Mouse (Mus musculus): Measurements from ENCODE around the gene Rhox12. TPM values are rescaled to one million over a fixed set of nuclear protein-coding genes. Genes with fewer than 3 reads are reported as not detected.

The Rhox12 gene
- total RNA-seq (2021): not detected
- long read RNA-seq, experiment 1: 0 reads
- long read RNA-seq, experiment 2: 0 reads

GRCm38 (mm10) chrX:38110807-38111206 lies at the start of gene Rhox12:
Gene Rhox12, minus strand, starts transcription at chrX:38110907.
- H3K27ac ChIP-seq: no peak within 1 kb of the TSS
- no peak for DNase-seq
- no peak within 1 kb of the TSS for H3K4me3 ChIP-seq
- intact Hi-C loops (cut with DNase I): no loop called here
- no peak for TF ChIP-seq CTCF (IDR thresholded peaks at IDR 0.05)

GRCm38 (mm10) chrX:38159097-38159496 lies 48.4 kb upstream of the Rhox12 start:
- H3K27ac ChIP-seq: no peak overlapping the region
- intact Hi-C loops (cut with DNase I): no loop called here
- TF ChIP-seq CTCF (IDR thresholded peaks at IDR 0.05): peak; percentile 20; the same call in 1 of the 2 replicates
- no peak for DNase-seq
- no peak overlapping the region for H3K4me3 ChIP-seq

DNA sequence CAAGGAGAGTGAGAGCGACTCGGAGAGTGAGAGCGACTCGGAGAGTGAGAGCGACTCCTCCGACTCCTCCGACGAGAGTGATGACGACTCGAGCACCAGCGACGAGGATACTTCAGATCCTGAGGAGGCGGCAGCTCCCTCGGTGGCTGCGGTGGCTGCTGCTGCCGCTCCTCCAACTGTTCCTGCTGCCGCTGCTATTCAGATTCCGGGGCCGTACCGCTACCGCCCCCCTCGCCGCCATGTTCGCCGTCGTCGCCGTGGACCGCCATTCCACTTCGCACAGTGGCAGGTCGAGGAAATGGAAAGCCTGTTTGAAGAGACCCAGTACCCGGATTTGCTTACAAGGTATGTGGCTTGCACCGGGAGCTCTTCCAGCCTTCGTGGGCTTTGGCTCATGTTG lies 10.8 kb upstream of the Rhox12 start:
- Histone ChIP-seq H3K4me3 (no peak overlapping the region), H3K27ac (no peak overlapping the region)
- no peak for DNase-seq
- no peak for TF ChIP-seq CTCF (IDR thresholded peaks at IDR 0.05)
- intact Hi-C loops (cut with DNase I): no loop called here

DNA sequence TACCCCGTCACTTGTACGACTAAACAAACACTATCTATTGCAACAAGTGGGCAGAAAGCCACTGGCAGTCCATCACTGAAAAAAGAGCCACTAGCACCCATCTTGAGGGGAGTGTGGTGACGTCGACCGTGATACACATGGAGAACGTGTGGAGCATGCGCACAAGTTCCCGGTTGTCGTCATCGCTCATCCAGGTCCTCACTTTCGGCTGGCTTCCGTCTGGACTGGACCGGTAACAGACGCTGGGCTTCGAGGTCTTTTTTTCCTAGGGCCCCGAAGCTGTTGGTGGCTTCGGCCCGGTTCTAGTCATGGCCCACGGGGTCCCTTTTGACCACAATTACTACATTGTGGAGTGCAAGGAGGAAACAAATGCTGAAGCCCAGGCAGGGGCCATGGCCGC lies 10.3 kb upstream of the Rhox12 start, which contains the start of gene Rhox13:
TSS of gene Rhox13 (plus strand) at position 238 of the 400 bp plus-strand sequence.
- no peak for TF ChIP-seq CTCF (IDR thresholded peaks at IDR 0.05)
- Histone ChIP-seq H3K27ac (no peak within 1 kb of the TSS), H3K4me3 (no peak within 1 kb of the TSS)
- intact Hi-C loops (cut with DNase I): no loop called here
- DNase-seq: no peak

DNA sequence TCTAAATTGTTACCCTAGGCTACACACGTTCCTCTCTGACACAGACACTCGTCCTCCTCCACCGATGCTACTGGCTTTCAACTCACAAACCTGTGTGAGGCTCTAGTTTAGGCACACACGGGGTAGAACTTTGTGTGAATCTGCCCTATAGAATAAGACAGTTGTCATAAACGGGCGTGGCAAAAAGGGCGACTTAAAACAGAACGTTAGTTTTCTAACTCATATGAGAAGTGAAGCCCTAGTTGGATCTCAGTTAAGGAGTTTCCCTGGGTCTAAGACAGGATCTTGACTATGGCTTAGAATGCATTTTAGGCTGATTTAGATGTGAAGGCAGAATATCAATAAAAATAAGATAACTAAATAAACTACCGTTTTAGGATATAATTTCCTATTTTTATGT lies 25.7 kb downstream of the Rhox12 start, which contains the start of gene Rhox11:
TSS of gene Rhox11 (minus strand) at position 101 of the 400 bp plus-strand sequence.
- no peak within 1 kb of the TSS for H3K27ac ChIP-seq
- intact Hi-C loops (cut with DNase I): no loop called here
- no peak for TF ChIP-seq CTCF (IDR thresholded peaks at IDR 0.05)
- DNase-seq: no peak
- H3K4me3 ChIP-seq: no peak within 1 kb of the TSS

- H3K27ac ChIP-seq: no peak overlapping the region
- H3K4me3 ChIP-seq: no peak overlapping the region
- intact Hi-C loops (cut with DNase I): loop anchor here (1.0 kb wide), 1 partner anchor 97 kb away; no protein-coding TSS in a partner anchor
- DNase-seq: peak; percentile 43
- peak; percentile 68 for TF ChIP-seq CTCF (IDR thresholded peaks at IDR 0.05)
Observed at GRCm38 (mm10) chrX:38084226-38084625, 26.5 kb downstream of the Rhox12 start.

- intact Hi-C loops (cut with DNase I): no loop called here
- no peak for DNase-seq
- H3K27ac ChIP-seq: no peak within 1 kb of the TSS
- no peak within 1 kb of the TSS for H3K4me3 ChIP-seq
- TF ChIP-seq CTCF (IDR thresholded peaks at IDR 0.05): no peak
Observed at GRCm38 (mm10) chrX:38066175-38066574, 44.5 kb downstream of the Rhox12 start, which contains the start of gene Rhox10. Gene Rhox10, plus strand, starts transcription at chrX:38066475.

DNA sequence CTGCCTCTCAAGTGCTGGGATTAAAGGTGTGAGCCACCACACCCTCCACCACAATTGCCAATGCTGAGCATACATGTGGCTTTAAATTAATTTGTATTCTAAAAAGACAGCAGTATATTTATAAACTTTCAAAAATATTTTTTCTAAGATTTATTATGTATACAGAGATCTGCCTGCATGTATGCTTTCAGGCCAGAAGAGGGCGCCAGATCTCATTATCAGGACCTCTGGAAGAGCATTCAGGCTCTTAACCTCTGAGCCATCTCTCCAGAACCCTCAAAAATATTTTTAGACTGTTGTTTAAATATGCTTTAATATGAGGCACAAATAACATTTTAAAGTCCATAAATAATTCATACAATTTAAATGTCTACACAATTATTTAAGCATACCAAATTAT lies 49.2 kb downstream of the Rhox12 start:
- DNase-seq: no peak
- intact Hi-C loops (cut with DNase I): no loop called here
- H3K4me3 ChIP-seq: no peak overlapping the region
- no peak overlapping the region for H3K27ac ChIP-seq
- peak; percentile 71 for TF ChIP-seq CTCF (IDR thresholded peaks at IDR 0.05)

Other genes starting within 250 kb of the Rhox12 start
- not detected for gene Rhox8, start 232.0 kb downstream of the Rhox12 start, total RNA-seq (2021)
- not detected for gene Rhox7b, start 213.7 kb downstream of the Rhox12 start, total RNA-seq (2021)
- not detected for gene Rhox9, start 209.1 kb downstream of the Rhox12 start, total RNA-seq (2021)
- gene Btg1-ps1, start 92.1 kb downstream of the Rhox12 start, total RNA-seq (2021): not detected
- gene Btg1-ps2, start 67.8 kb downstream of the Rhox12 start, total RNA-seq (2021): not detected
- gene Rhox10, start 44.4 kb downstream of the Rhox12 start, total RNA-seq (2021): not detected
- gene Rhox11, start 25.8 kb downstream of the Rhox12 start, total RNA-seq (2021): not detected
- not detected for gene Rhox13, start 10.3 kb upstream of the Rhox12 start, total RNA-seq (2021)
- 1 to 10 TPM; 5.7 to 7.7 TPM for gene Zbtb33, start 78.9 kb upstream of the Rhox12 start, total RNA-seq (2021)
- gene Tmem255a, start 141.5 kb upstream of the Rhox12 start, total RNA-seq (2021): under 1 TPM; 0.28 to 0.61 TPM
- gene Atp1b4, start 205.3 kb upstream of the Rhox12 start, total RNA-seq (2021): 1 to 10 TPM; 1.5 to 5.6 TPM